Mouse (Mus musculus): Measurements from ENCODE around the gene Hist1h4n.

DNA sequence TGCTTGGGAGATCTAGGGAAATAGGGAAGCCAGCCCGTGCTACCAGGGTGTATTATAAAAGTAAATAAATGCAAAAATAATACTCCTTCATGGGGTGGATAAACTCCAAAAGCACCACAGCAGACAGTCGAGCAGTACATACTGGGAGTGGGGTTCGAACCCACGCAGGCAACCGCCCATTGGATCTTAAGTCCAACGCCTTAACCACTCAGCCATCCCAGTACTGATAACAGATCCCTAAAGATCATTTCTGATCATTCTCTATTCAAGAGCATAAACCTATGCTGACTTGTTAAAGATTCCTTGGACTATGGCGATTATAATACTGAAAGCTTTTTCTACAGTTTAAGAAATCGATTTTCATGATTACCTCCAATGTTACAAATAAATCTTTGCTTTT lies 15.9 kb upstream of the Hist1h4n start:
- TF ChIP-seq POLR2A (IDR thresholded peaks at IDR 0.05; ENCODE audit: control insufficient read depth, low read depth, low read length) (no peak), CTCF (IDR thresholded peaks at IDR 0.05; ENCODE audit: control insufficient read depth, insufficient read depth, insufficient replicate concordance, low read depth, low read length) (no peak)
